Mouse (Mus musculus) ovary, adult 18-20 months (tissue): ENCODE data around the gene Lypd6b.

Experiments
- DNase-seq: peaks from one replicate; pipeline ENCODE4 v3.0.0; 2022; ENCODE audit warnings: low spot score, mixed read lengths

Gene Lypd6b

DNA sequence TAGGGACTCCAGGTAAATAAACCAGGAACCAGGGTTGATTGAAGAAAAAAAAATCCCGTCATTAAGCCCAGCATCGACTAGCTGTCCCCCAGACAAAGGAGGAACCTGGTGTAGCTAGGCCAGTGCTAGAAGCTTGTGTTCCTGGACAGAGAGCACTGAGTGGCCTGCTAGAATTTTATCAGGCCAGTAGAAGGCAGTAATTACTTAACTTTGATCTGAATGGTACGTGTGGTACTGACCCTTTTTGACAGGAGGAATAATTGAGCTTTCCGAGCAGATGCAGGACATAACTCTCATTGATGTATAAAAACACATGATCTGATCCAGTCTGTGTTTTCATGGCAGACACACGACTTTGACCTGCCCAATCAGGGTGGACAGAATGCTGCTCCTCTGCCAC is 154.6 kb downstream of the Lypd6b start:
- no peak for DNase-seq

DNA sequence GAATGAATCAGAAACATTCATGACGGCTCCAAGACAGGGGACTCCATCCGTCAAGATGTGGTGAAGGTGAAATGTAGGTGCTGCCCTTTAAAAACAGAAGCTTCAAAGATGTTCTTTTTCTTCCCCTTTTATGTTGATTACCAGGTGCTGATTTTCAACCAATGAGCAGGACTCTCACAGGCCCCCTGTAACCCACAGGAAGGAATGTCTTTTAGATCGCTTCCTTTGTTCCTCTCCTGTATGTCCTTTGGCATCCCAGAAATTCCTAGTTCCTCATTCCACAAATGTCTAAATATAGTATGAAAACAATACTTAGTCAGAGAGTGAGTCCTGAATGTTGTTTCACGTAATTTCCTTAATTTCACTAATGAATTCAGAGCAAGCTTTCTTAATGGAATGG is 164.2 kb downstream of the Lypd6b start:
- DNase-seq: no peak

DNA sequence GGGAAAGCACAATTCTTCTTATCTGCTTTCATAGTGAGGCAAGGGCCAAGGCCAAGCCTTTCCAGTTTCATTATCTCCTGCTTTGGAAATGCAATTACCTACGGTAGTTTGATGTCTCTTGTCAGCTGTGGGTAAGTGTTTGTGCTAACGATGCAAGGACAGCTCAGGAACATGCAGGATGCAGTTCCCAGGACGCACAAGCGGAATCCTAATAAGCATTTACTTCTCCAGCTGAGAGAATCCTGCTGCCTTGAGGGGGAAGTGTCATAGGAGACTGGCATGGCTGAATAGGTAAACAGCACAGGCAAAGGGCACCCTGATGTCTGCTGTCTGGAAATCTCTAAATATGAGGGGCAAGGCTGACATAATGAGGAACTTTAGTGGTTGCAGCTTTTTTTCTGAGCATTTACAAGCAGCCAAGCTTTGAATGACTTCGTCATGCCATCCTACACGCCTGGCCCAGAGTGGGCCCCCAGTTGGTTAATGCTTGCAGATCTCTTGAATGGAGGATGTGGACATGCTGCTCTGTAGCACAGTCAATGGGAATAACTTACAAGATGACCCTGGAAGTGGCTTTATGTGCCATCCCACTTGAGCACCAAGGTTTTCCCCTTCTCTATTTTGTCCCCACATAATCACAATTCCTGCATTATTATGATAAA is 165.3 kb downstream of the Lypd6b start:
- DNase-seq: no peak

DNA sequence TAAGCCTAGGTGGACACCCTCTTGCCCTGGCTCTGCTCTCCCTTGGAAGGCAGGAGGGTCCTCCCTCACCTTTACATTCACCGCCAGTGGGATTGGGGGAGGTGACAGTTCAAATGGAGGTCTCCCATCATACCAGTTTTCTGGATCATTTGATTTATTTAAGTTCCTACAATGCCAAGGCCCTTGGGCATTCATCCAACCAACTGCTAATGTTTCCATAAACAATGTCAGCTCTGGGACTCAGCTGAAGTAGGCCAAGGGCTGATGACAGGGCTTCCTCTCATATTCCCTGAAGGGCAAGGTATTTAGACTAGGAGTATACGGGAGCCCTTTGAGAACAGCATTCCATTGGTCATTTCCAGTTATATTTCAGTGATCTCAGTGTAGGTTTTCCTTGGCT is 170.0 kb downstream of the Lypd6b start:
- peak; percentile 44 for DNase-seq

DNA sequence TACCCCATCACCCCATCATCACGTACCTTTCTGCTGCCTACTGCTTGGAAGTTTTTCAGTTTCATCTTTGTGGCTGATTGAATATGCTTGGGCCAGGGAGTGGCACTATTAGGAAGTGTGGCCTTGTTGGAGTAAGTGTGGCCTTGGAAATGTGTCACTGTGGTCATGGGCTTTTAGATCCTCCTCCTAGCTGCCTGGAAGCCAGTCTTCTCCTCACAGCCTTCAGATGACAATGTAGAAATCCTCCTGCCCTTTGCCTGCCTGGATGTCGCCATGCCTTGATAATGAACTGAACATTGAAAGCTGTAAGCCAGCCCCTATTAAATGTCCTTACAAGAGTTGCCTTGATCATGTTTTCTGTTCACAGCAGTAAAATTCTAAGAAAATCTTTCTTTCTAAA is 174.5 kb downstream of the Lypd6b start:
- no peak for DNase-seq

DNA sequence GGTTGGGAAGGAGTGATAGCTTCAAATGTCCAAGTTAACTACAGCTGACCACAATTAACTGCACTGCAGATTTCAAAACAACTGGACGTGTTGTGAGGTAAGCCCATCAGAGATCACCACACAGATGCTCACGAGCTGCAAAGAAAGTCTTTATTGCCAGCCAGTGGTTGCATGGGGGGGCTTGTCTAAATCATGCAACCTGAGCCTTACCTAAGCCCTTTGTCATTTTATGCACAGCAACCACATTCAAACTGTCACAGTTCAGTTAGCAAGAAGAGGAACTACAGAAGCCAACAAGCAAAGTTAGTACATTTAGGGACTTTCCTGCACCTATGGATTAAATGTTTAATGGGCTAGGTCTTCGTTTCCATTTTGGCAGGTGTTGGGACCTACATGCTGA is 177.4 kb downstream of the Lypd6b start:
- DNase-seq: no peak

DNA sequence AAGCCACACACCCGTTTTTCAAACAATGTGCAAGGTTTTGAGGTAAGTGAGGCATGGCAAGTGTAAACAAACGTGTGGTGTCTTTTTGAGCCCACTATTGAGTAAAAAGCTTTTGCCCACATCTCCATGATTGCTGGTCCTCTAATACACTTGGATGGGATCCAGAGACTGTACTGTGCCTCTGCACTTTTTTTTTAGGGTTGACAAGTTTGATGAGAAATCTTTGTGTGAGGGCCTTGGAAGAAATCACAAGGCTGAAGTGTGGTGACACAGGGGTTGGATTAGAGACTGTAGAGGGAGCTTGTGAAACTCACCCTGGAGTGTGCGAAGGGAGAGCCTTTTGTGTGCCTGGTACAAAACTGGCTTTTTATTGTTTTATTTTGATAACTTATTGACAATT is 180.3 kb downstream of the Lypd6b start:
- no peak for DNase-seq

DNA sequence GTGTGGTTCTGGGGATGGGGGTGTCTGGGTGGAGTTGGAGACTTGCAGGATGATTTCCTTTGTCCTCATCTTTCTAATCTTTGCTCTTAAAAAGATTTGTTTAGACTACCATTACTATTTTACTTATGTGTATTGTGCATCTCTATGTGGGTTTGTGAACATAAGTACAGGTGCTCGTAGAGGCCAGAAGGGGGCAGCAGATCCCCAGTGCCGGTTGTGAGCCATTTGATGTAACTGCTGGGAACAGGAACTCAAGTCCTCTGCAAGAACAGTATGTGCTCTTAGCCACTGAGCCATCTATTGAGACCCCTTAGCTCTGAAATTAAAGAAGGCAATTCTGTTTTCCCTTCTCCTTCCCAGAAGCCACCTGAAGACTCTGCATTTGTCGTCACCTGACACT is 183.5 kb downstream of the Lypd6b start:
- DNase-seq: no peak

DNA sequence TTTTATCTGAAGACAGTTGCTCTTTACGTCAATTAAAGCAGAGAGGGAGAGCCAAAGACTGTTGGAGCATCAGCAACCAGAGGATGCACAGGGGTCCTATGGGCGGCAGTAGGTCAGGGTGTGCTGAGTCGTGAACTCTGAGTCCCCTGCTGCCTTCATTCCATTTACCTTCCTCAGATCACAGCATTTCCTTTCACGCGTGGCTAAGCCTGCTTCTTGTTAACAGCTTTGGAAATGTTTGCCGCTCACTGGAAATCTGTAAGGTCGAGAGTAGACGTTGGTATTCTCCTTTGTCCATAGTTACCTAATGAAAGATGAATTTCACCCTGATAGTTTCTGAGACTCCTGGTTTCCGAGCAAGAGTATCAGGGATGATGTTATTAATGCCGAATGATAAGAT is 191.1 kb downstream of the Lypd6b start:
- no peak for DNase-seq

DNA sequence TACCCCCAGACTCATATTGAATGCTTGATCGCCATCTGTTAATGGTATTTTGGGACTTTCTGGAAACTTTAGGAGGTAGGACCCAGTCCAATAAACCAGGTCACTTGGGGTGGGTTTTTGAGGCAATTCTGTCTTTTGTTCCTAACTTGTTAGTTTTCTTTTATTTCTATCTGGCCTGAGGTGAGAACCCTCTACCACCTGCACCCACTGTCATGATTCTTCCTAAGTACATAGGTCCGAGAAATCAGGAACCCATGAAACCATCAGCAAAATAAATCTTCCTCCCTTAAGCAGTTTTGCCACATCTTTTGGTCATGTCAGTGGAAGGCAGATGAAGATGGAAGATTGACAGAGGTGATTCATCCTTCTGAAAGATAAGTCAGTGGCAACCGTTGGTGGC is 192.5 kb downstream of the Lypd6b start:
- DNase-seq: no peak

DNA sequence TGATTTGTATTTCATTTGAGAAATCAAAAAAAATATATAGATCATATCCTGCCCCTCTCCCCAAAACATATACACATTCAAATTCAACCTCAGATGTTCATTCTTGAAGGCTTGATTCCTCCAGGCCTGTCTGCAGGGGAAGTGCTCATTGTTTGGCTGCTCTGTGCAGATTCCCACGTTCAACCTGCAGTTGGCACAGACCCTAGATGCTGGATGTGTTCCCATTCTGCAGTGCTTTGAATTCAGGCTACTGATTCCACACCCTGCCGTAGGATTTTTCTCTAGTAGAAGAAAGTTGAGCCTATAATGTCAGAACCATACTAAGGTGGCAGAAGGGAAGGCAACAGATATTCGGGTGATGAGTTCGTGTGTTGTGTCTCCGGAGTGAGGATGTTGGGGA is 195.5 kb downstream of the Lypd6b start:
- DNase-seq: no peak

DNA sequence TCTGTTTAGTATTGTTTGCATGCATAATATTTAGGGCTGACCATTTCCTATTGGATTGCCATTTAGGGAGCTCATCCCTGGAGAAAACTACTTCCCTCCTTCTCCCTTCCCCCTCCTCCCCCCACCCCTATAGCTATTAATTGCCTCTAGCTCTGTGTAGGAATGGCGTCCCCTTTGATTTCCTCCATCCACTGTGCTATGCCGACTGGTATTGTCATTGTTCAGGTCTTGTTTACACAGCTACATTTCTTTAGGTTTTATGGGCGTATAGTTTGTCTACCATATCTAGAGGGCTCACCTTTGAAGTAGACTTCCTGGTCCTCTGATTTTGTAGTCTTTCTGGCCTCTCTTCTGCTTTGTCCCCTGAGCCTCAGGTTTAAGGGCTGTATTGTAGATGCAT is 197.3 kb downstream of the Lypd6b start:
- DNase-seq: no peak

DNA sequence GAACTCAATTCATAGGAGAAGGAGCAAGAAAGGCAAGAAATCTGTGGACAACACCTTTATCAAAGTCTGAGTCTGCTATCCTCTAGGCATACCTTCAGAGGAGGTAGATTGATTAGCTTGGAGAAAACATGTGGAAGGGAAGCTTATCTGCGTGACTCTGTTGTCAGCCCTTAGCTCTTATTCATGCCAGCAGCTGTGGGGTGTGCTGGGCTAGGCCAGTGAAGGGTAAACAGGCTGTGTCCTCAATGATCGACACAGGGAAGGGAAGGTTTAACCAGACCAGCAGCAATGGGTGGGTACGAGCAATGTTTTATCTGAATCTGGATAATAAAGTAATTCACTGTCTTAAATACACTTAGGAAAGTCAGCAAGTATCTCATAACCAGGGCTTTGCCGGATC is 208.4 kb downstream of the Lypd6b start:
- no peak for DNase-seq

DNA sequence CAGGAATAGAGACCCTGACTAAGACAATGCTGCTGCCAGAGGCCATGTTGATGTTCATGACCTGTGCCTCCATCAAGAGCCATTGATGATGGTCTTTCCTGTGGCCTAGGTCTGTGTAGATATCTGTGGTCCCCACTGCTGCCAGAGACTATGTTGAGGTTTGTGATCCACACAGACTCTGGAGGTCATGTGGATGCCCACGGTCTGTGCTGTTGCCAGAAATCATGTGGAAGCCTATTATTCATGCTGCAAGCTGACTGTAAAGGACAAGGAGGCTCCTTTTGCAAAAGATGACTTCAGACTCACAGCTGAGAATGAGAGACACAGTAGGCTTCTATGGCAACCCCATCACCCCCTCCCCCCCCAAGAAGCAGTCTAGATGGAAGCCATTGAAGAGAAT is 209.7 kb downstream of the Lypd6b start:
- DNase-seq: no peak
